Mouse (Mus musculus) limb, embryonic 11.5 days (tissue): ENCODE results near the gene Zic2. TPM values are rescaled to one million over a fixed set of nuclear protein-coding genes. Genes with fewer than 3 reads are reported as not detected.
A peak's percentile ranks its signal among the peaks of the same experiment; 100 is the strongest.

ENCODE experiments used
- ATAC-seq: fragments of 200-750 bp; cut with Nextera tagmentation; 2 replicates; pipeline ENCODE4 v1.8.0; 2017; ENCODE audit warnings: low read depth; ENCODE audit not compliant: insufficient number of reproducible peaks, low FRiP score, low TSS enrichment
- DNase-seq: peaks from one replicate; pipeline ENCODE4 v3.0.0-alpha.2; 2015; ENCODE audit warnings: low spot score
- H3K27ac ChIP-seq: fragments of 300-500 bp; sonication (generic); replicated peaks from 2 replicates; pipeline ENCODE4 v1.5.1; 2014; ENCODE audit warnings: low read depth, mild to moderate bottlenecking, low read length
- H3K27me3 ChIP-seq: fragments of 300-500 bp; sonication (generic); 2 replicates; pipeline ENCODE4 v1.6.1; 2014; ENCODE audit warnings: mild to moderate bottlenecking, low read length, mixed read lengths; ENCODE audit not compliant: control insufficient read depth, insufficient read depth
- H3K36me3 ChIP-seq: fragments of 300-500 bp; sonication (generic); 2 replicates; pipeline ENCODE4 v1.6.1; 2014; ENCODE audit warnings: mild to moderate bottlenecking, low read length, moderate library complexity, mixed read lengths; ENCODE audit not compliant: control insufficient read depth, insufficient read depth
- H3K4me1 ChIP-seq: fragments of 300-500 bp; sonication (generic); 2 replicates; pipeline ENCODE4 v1.6.1; 2014; ENCODE audit warnings: low read length, mixed read lengths; ENCODE audit not compliant: control insufficient read depth, insufficient read depth
- H3K4me2 ChIP-seq: fragments of 300-500 bp; sonication (generic); 2 replicates; pipeline ENCODE4 v1.6.1; 2014; ENCODE audit warnings: low read depth, mild to moderate bottlenecking, moderate library complexity; ENCODE audit not compliant: severe bottlenecking
- H3K4me3 ChIP-seq: fragments of 300-500 bp; sonication (generic); 2 replicates; pipeline ENCODE4 v1.5.1; 2014; ENCODE audit warnings: low read depth, low read length
- H3K9ac ChIP-seq: fragments of 300-500 bp; sonication (generic); 2 replicates; pipeline ENCODE4 v1.6.1; 2014; ENCODE audit warnings: mild to moderate bottlenecking, low read length
- H3K9me3 ChIP-seq: fragments of 300-500 bp; sonication (generic); 2 replicates; pipeline ENCODE4 v1.6.1; 2016; ENCODE audit warnings: low read length; ENCODE audit not compliant: control insufficient read depth
- WGBS: fragments of 180-500 bp; shearing (Covaris S2); extraction: QIAGEN DNeasy Blood & Tissue Kit; methylation state at CpG from one replicate; pipeline ENCODE4 v1.1.7; 2014; 5-methylcytosine and 5-hydroxymethylcytosine counted together
- polyA plus RNA-seq: library from polyadenylated mRNA; unstranded; fragments of >200 nt; fragmentation: Nextera tagmentation; extraction: Ambion mirVana; gene quantifications from 2 replicates; pipeline ENCODE4 v1.2.1, GENCODE M21; 2014

Zic2 gene
- polyA plus RNA-seq, 1 experiment from 2014 or later: 5.6 TPM

DNA sequence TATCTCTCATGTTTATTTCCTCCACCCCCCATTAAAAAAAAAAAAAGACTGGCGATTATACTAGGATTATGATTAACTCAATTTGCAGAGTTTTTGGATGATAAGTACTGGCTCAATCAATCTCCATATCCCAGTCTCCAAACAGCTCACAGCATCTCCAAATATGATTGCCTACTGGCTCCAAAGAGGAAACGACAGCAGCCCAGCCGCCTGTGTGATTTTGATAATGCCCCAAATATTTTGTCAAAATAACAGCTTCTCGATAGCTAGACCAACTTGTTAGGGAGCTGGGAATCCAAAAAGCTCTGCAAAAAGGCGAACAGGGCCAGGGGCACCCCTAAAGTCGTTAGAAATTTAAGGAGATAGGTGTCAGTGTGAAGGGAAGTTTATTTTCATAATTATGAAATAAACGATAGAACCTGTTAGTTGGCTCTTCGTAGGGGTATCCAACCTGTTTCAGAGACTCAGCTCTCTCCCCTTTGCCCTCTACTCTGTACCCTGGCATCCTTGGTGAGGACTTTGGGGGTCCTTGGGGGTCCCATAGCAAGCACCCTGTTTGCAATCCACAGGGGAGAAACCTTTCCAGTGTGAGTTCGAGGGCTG is 2.8 kb downstream of the Zic2 start:
- Histone ChIP-seq H3K27ac (peak overlapping the region; percentile 81), H3K27me3 (peaks cover 28% of the 10 kb centered on the region), H3K9ac (peak overlapping the region; percentile 97), H3K4me3 (peak overlapping the region; percentile 77), H3K36me3 (no peaks in the 10 kb centered on the region), H3K9me3 (no peaks in the 10 kb centered on the region), H3K4me2 (peak overlapping the region; percentile 75), H3K4me1 (peaks cover 23% of the 10 kb centered on the region)
- 2% methylated on average over 9 of the region's 9 CpGs for WGBS
- no peak for DNase-seq
- no peak for ATAC-seq

DNA sequence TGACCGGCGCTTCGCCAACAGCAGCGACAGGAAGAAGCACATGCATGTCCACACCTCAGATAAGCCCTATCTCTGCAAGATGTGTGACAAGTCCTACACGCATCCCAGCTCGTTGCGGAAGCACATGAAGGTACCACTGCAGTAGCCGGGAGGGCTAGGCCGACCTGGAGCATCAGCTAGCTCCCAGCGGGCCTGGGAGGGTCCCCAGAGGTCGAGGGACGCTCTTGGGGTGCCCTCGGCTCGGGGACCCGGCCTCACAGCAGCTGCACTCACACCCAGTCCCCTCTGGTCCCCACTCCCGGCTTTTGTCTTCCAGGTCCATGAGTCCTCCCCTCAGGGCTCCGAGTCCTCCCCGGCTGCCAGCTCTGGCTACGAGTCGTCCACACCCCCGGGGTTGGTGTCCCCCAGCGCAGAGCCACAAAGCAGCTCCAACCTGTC is 3.4 kb downstream of the Zic2 start:
- peak overlapping the region; percentile 97 for H3K9ac ChIP-seq
- H3K36me3 ChIP-seq: no peaks in the 10 kb centered on the region
- WGBS: under 1% methylated on average over 22 of the region's 22 CpGs
- H3K27ac ChIP-seq: peak overlapping the region; percentile 81
- DNase-seq: peak; percentile 74
- no peaks in the 10 kb centered on the region for H3K9me3 ChIP-seq
- peak overlapping the region; percentile 77 for H3K4me3 ChIP-seq
- H3K4me1 ChIP-seq: peaks cover 26% of the 10 kb centered on the region
- peak overlapping the region; percentile 75 for H3K4me2 ChIP-seq
- no peak for ATAC-seq
- H3K27me3 ChIP-seq: peaks cover 28% of the 10 kb centered on the region

GRCm38 (mm10) chr14:122479461-122480109 is 4.3 kb downstream of the Zic2 start:
- Histone ChIP-seq H3K4me3 (peak overlapping the region; percentile 77), H3K27ac (no peak overlapping the region), H3K27me3 (peaks cover 36% of the 10 kb centered on the region), H3K36me3 (no peaks in the 10 kb centered on the region), H3K4me1 (peaks cover 30% of the 10 kb centered on the region), H3K4me2 (peak overlapping the region; percentile 75), H3K9ac (peak overlapping the region; percentile 60), H3K9me3 (no peaks in the 10 kb centered on the region)
- no peak for ATAC-seq
- DNase-seq: peak; percentile 49
- WGBS: 17% methylated on average over 17 of the region's 17 CpGs

GRCm38 (mm10) chr14:122480355-122480754 is 5.1 kb downstream of the Zic2 start:
- peak; percentile 52 for DNase-seq
- H3K4me1 ChIP-seq: peaks cover 36% of the 10 kb centered on the region
- no peaks in the 10 kb centered on the region for H3K9me3 ChIP-seq
- peak overlapping the region; percentile 52 for H3K27ac ChIP-seq
- H3K4me3 ChIP-seq: peak overlapping the region; percentile 77
- peaks cover 38% of the 10 kb centered on the region for H3K27me3 ChIP-seq
- no peaks in the 10 kb centered on the region for H3K36me3 ChIP-seq
- no peak for ATAC-seq
- peak overlapping the region; percentile 50 for H3K4me2 ChIP-seq
- WGBS: 2% methylated on average over 2 of the region's 2 CpGs
- H3K9ac ChIP-seq: peak overlapping the region; percentile 35; the same call in 1 of the 2 replicates

DNA sequence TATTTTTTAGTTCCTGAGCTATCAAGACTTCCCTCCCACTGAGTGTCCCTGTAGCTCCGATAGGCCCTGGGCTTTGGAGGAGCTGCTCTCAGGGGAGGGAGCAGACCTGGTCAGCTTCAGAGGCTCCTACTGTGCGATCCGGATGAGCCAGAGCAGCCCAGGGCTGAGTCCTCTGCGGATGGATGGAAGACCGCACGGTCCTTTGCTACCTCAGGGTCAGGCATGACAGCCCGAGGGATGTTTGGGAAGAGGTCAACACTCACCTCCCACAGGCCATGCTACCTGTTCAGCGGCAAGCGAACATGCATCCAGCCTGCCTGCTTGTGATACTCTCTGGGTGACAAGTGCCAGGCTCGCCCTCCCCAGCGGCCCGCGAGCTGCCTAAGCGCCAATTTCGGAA is 5.9 kb downstream of the Zic2 start:
- H3K27ac ChIP-seq: peak overlapping the region; percentile 64
- no peaks in the 10 kb centered on the region for H3K36me3 ChIP-seq
- H3K9me3 ChIP-seq: no peaks in the 10 kb centered on the region
- peak overlapping the region; percentile 50 for H3K4me2 ChIP-seq
- peak overlapping the region; percentile 56 for H3K9ac ChIP-seq
- peak overlapping the region; percentile 16 for H3K4me3 ChIP-seq
- ATAC-seq (no peak), DNase-seq (peak; percentile 68)
- peaks cover 40% of the 10 kb centered on the region for H3K27me3 ChIP-seq
- WGBS: under 1% methylated on average over 15 of the region's 15 CpGs
- peaks cover 36% of the 10 kb centered on the region for H3K4me1 ChIP-seq

DNA sequence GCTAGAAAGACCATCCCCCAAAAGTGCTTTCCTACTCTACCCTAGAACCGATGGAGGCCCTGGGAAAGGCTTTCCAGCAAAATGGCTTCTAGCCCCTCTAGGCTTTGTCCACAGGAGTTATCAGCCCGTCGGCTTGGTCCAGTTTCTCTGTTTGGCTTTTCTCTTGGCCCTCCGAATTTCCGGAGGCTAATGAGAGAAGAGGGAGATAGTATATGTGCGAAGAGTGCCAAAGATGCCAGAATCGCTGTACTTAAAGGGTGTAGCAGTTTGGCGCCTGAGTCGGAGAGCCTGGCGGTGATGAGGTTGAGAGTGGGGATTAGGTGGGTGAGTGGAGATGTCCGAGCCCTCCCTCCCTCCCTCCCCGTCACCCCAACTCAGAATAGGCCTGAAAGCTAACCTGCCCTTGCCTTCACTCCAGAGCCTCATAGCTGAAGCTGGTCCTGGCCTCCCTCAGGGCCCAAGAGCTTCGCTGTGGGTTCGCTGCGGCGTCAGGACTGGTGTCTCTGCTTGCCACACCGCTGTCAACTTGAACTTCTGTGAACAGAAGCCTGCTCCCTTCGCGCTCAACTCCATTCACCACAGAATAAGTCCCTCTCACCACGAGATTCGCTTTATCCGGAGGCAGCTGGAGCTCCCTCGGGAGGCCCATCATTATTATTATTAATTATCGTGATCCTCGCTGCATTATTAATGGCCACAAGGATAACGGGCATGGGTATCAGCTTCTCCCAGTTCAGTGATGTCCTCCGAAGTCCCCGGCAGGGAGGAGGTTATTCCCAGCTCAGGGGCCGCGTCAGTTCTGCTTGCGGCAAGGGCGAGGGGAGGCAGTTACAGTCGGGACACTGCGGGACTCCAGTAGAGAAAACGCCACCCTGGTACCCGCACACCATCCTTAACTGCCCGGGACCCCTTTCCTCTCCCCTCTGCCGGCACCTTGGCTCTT is 7.1 kb downstream of the Zic2 start:
- Histone ChIP-seq H3K9me3 (no peaks in the 10 kb centered on the region), H3K4me3 (peak overlapping the region; percentile 3; the same call in 1 of the 2 replicates), H3K4me2 (peak overlapping the region; percentile 50), H3K27ac (0 out of 2 replicates have a peak overlapping the region, but pooled peaks have one; percentile 37), H3K27me3 (peaks cover 40% of the 10 kb centered on the region), H3K36me3 (no peaks in the 10 kb centered on the region), H3K9ac (peak overlapping the region; percentile 8), H3K4me1 (peaks cover 37% of the 10 kb centered on the region)
- DNase-seq (peak; percentile 68), ATAC-seq (no peak)
- WGBS: under 1% methylated on average over 38 of the region's 38 CpGs

GRCm38 (mm10) chr14:122483024-122483385 is 7.8 kb downstream of the Zic2 start:
- ATAC-seq (no peak), DNase-seq (no peak)
- Histone ChIP-seq H3K27ac (no peak overlapping the region), H3K9ac (peak overlapping the region; percentile 8), H3K9me3 (no peaks in the 10 kb centered on the region), H3K4me3 (no peak overlapping the region), H3K4me1 (peaks cover 38% of the 10 kb centered on the region), H3K4me2 (peak overlapping the region; percentile 50; the same call in 1 of the 2 replicates), H3K36me3 (no peaks in the 10 kb centered on the region), H3K27me3 (peaks cover 40% of the 10 kb centered on the region)
- 2% methylated on average over 5 of the region's 5 CpGs for WGBS
